Mouse (Mus musculus) bone marrow, adult 2 months (tissue): ENCODE data around the gene Gm21973.

Experiments used
- CTCF ChIP-seq: fragments of 200-500 bp; IDR thresholded peaks from 2 replicates; pipeline ENCODE4 v1.5.1; 2011; ENCODE audit warnings: low read length, control low read depth; ENCODE audit not compliant: control insufficient read depth, insufficient read depth
- POLR2A ChIP-seq: fragments of 200-500 bp; IDR thresholded peaks from 2 replicates; pipeline ENCODE4 v1.6.1; 2011; ENCODE audit warnings: low read depth, mild to moderate bottlenecking, control low read depth, low read length, borderline replicate concordance; ENCODE audit not compliant: control insufficient read depth

DNA sequence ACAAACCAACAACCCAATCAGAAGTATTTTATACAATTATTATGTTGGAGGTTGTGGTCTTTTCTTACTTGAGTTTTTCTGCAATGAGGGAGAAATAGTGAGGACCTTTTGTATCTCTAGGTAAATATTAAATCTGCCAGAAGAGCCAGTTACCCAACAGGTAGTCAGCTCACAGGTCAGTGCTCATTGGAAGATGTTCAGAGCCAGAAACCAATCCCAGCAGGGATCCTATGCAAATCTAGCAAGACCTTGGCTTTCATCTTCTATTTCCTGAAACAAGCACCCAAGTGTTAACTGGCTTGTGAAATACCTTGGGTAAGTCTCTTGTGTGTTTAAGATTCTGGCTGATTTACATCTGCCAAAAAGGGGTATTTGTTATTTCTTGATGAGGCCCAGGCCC lies 48.8 kb upstream of the Gm21973 start:
- TF ChIP-seq POLR2A (no peak), CTCF (no peak)
